Mouse (Mus musculus) intestine, embryonic 15.5 days (tissue): ENCODE measurements around the gene Derl2. TPM values are rescaled to one million over a fixed set of nuclear protein-coding genes. Genes with fewer than 3 reads are reported as not detected.

Experiments
- ATAC-seq: fragments of 200-750 bp; cut with Nextera tagmentation; 2 replicates; pipeline ENCODE4 v1.8.0; 2017; ENCODE audit warnings: moderate TSS enrichment, moderate library complexity
- H3K27ac ChIP-seq: fragments of 300-500 bp; sonication (generic); 2 replicates; pipeline ENCODE4 v1.5.1; 2015; ENCODE audit warnings: mild to moderate bottlenecking, inconsistent platforms
- H3K27me3 ChIP-seq: fragments of 300-500 bp; sonication (generic); replicated peaks from 2 replicates; pipeline ENCODE4 v1.6.1; 2015; ENCODE audit warnings: inconsistent platforms
- H3K36me3 ChIP-seq: fragments of 300-500 bp; sonication (generic); 2 replicates; pipeline ENCODE4 v1.6.1; 2015; ENCODE audit warnings: inconsistent platforms
- H3K4me1 ChIP-seq: fragments of 300-500 bp; sonication (generic); replicated peaks from 2 replicates; pipeline ENCODE4 v1.6.1; 2015; ENCODE audit warnings: inconsistent platforms
- H3K4me2 ChIP-seq: fragments of 300-500 bp; sonication (generic); replicated peaks from 2 replicates; pipeline ENCODE4 v1.6.1; 2015; ENCODE audit warnings: mild to moderate bottlenecking, inconsistent platforms
- H3K4me3 ChIP-seq: fragments of 300-500 bp; sonication (generic); replicated peaks from 2 replicates; pipeline ENCODE4 v1.5.1; 2015; ENCODE audit warnings: inconsistent platforms
- H3K9ac ChIP-seq: fragments of 300-500 bp; sonication (generic); 2 replicates; pipeline ENCODE4 v1.6.1; 2015; ENCODE audit warnings: inconsistent platforms
- H3K9me3 ChIP-seq: fragments of 300-500 bp; sonication (generic); 2 replicates; pipeline ENCODE4 v1.6.1; 2016; ENCODE audit warnings: inconsistent platforms
- WGBS: fragments of 180-500 bp; shearing (Covaris S2); methylation state at CpG from one replicate; pipeline ENCODE4 v1.1.7; 2015; 5-methylcytosine and 5-hydroxymethylcytosine counted together
- polyA plus RNA-seq: library from polyadenylated mRNA; unstranded; fragments of >200 nt; fragmentation: Nextera tagmentation; extraction: Ambion mirVana; gene quantifications from 2 replicates; pipeline ENCODE4 v1.2.1, GENCODE M21; 2015

Gene Derl2
- polyA plus RNA-seq, 1 experiment from 2014 or later: 71.8 TPM

DNA sequence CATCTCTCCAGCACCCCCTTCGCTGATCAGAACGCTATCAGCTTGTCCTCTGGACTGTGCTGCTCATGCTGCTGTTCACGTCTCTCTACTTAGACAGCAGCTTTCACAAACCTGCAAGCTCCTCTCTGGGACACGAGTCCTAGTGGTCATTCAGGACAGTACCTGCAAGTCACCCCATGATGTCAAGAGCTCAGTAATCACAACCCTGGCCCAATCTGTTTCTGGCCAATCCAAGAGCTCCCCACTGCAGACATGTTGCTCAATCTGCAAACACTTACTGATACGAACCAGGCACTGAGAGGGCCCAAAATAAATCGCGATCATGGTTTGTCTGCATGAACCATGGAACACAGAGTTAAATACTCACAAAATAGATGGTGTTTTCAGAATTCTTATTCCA is 6.9 kb downstream of the Derl2 start:
- Histone ChIP-seq H3K27ac (no peak overlapping the region), H3K4me2 (no peak overlapping the region), H3K27me3 (no peaks in the 10 kb centered on the region), H3K9ac (no peak overlapping the region), H3K4me3 (no peak overlapping the region), H3K36me3 (peaks cover 19% of the 10 kb centered on the region), H3K4me1 (0 out of 2 replicates have a peak, but pooled peaks cover 6% of the 10 kb centered on the region), H3K9me3 (no peaks in the 10 kb centered on the region)
- WGBS: 95% methylated on average over 7 of the region's 7 CpGs
- no peak for ATAC-seq

DNA sequence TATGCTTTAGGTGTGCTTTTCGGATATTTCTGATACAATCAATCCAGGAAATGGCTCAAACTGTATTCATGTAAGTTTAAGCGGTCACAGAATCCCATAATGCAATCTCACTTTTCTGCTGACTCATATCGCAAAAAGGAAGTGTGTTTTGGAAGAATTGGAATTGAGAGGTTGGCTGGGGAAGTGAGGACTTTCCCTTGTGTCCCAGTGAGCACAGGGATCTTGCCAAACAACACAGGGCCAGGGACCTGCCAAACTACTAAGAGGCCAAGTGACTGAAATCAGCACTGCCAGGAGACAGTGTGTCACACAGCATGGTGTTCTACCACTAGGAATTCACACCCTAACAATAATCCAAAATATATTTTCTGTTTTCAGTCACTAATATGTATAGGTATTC is 11.3 kb downstream of the Derl2 start:
- no peaks in the 10 kb centered on the region for H3K27me3 ChIP-seq
- H3K4me1 ChIP-seq: peaks cover 3% of the 10 kb centered on the region; the same call in 1 of the 2 replicates
- no peak overlapping the region for H3K4me3 ChIP-seq
- H3K36me3 ChIP-seq: peaks cover 19% of the 10 kb centered on the region
- no peaks in the 10 kb centered on the region for H3K9me3 ChIP-seq
- no peak overlapping the region for H3K27ac ChIP-seq
- H3K9ac ChIP-seq: no peak overlapping the region
- no peak for ATAC-seq
- WGBS: 83% methylated on average over 3 of the region's 3 CpGs
- no peak overlapping the region for H3K4me2 ChIP-seq

DNA sequence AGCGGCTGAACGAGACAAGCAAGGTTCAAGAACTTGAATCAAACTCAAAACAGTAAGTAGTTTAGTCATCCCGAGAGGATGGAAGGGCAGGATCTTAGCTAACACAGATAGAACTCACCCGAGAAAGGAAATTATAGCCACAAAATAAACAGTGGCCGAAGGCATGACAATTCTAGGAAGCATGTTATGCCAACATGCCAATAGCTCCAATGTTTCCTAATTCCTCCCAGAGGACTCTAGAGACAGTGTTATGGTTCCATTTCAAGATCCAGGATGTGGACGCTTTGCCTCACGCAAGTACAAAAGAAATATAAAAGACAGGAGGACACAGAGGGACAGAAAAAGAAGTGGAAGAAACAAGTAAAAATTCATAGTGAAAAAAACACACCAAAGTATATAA is 11.8 kb downstream of the Derl2 start:
- no peak for ATAC-seq
- H3K36me3 ChIP-seq: peaks cover 19% of the 10 kb centered on the region

DNA sequence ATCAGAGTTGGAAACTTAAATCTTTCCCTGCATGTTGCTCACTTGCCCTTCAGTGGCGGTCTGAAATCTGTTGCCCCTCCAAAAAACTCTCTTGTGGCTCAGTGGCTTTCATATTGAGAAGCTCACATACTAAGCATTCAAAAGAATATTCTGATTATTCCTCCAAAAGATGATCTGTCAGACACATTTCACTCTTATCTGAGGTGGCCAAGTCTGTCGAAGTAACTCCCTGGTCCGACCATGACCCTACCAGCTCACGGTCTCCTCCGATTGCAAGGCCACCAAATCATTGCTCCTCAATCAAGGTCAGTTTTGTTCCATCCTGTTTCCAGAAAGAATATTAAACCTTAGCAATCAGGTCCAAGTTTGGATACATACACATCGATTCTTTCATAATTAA is 12.6 kb downstream of the Derl2 start:
- no peak overlapping the region for H3K9ac ChIP-seq
- ATAC-seq: no peak
- H3K27me3 ChIP-seq: no peaks in the 10 kb centered on the region
- H3K9me3 ChIP-seq: no peaks in the 10 kb centered on the region
- H3K4me3 ChIP-seq: no peak overlapping the region
- H3K4me2 ChIP-seq: no peak overlapping the region
- WGBS: 93% methylated on average over 6 of the region's 6 CpGs
- peaks cover 12% of the 10 kb centered on the region for H3K36me3 ChIP-seq
- H3K4me1 ChIP-seq: peaks cover 14% of the 10 kb centered on the region
- no peak overlapping the region for H3K27ac ChIP-seq

More for the DNA sequence above, 11.8 kb downstream of the Derl2 start:
- H3K27me3 ChIP-seq: no peaks in the 10 kb centered on the region
- 85% methylated on average over 7 of the region's 7 CpGs for WGBS
- H3K27ac ChIP-seq: no peak overlapping the region
- peaks cover 8% of the 10 kb centered on the region for H3K4me1 ChIP-seq
- H3K9me3 ChIP-seq: no peaks in the 10 kb centered on the region
- no peak overlapping the region for H3K4me2 ChIP-seq
- no peak overlapping the region for H3K9ac ChIP-seq
- no peak overlapping the region for H3K4me3 ChIP-seq

DNA sequence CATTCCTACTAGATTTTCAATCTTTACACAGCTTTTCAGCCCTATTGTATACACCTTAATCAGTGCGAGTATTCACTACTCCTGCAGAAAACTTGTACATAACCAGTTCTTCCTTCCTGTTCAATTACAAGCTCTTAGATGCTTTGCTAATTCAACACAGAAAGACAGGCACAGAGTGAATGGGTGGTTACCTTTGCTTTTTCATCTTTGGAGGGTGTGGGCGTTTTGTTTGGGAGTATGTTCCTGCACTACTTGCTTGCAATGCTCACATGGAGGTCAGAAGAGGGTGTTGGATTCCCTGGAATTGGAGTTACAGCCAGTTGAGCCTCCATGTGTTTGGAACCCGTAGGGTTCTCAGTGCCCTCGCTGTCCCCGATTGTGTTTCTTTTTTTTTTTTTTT is 14.6 kb downstream of the Derl2 start:
- no peaks in the 10 kb centered on the region for H3K27me3 ChIP-seq
- no peak overlapping the region for H3K9ac ChIP-seq
- H3K4me3 ChIP-seq: no peak overlapping the region
- H3K27ac ChIP-seq: no peak overlapping the region
- peaks cover 14% of the 10 kb centered on the region for H3K4me1 ChIP-seq
- ATAC-seq: no peak
- no peaks in the 10 kb centered on the region for H3K9me3 ChIP-seq
- WGBS: 62% methylated on average over 5 of the region's 5 CpGs
- peak overlapping the region; percentile 50 for H3K4me2 ChIP-seq
- H3K36me3 ChIP-seq: peaks cover 10% of the 10 kb centered on the region

DNA sequence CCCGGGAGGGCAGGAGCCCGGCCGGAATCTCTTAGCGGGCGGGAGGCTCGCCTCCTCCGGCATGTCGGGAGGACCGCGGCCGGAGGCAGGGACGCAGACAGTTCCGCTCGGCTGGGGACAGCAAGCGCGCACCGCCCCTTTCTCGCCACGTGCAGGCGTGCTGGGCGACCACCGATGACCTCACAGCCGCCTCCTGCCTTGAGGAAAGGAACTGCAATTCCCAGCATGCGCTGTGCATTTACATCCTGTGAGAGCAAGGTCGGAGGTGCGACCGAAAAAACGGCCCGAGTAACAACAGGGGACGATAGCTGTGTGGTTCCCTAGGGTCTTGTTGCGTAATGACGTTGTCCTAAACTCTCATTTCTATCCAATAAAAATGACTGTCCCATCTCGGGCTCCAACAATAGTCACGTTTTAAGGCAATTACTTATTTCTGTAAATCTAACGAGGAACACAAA is 15.3 kb downstream of the Derl2 start, which contains the start of gene Dhx33:
TSS of gene Dhx33 (minus strand) at position 122 of the 458 bp plus-strand sequence.
- Histone ChIP-seq H3K4me2 (peak within 1 kb of the TSS; percentile 77), H3K27ac (peak within 1 kb of the TSS; percentile 79), H3K36me3 (peaks cover 9% of the 10 kb centered on the region; the same call in 1 of the 2 replicates), H3K9me3 (no peaks in the 10 kb centered on the region), H3K9ac (peak within 1 kb of the TSS; percentile 77), H3K27me3 (no peaks in the 10 kb centered on the region), H3K4me3 (peak within 1 kb of the TSS; percentile 98), H3K4me1 (peaks cover 14% of the 10 kb centered on the region)
- peak; percentile 98 for ATAC-seq
- under 1% methylated on average over 35 of the region's 35 CpGs for WGBS

DNA sequence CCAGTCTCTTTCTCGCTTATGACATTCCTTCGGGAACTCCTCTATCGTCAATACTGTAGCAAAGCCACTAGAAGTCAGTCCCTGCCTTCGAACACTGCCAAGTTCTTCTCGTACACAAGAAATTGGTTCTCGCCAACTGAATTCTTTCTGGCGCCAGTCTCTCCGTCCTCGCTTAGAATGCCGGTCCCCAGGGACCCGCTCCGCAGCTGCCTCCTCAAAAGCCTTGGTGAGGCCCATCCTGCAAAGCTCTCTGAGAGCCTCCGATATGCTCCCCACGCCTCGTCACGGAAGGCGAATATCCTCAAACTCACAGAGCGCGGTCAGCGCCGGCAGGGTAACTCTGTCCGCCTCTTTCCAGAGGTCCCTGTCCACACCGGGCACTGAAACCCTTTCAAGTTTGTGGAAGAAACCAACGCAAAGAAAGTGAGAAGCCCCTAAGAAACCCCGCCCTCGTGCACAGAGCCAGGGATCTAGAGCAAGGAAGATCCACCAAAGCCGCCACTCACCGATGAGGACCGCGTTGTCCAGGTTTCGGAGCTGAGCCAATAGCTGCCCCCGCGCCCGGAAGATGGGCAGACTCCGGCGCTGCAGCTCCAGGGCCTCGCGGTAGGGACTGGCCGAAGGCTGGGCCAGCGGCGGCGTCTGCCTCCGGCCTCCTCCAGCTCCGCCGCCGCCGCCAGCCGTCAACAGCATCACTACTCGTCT is 15.9 kb downstream of the Derl2 start:
- H3K27me3 ChIP-seq: no peaks in the 10 kb centered on the region
- H3K4me1 ChIP-seq: peaks cover 14% of the 10 kb centered on the region
- under 1% methylated on average over 49 of the region's 49 CpGs for WGBS
- peak overlapping the region; percentile 77 for H3K9ac ChIP-seq
- peak overlapping the region; percentile 98 for H3K4me3 ChIP-seq
- peaks cover 8% of the 10 kb centered on the region; the same call in 1 of the 2 replicates for H3K36me3 ChIP-seq
- peak overlapping the region; percentile 77 for H3K4me2 ChIP-seq
- peak overlapping the region; percentile 79 for H3K27ac ChIP-seq
- H3K9me3 ChIP-seq: no peaks in the 10 kb centered on the region
- ATAC-seq: peak; percentile 92

DNA sequence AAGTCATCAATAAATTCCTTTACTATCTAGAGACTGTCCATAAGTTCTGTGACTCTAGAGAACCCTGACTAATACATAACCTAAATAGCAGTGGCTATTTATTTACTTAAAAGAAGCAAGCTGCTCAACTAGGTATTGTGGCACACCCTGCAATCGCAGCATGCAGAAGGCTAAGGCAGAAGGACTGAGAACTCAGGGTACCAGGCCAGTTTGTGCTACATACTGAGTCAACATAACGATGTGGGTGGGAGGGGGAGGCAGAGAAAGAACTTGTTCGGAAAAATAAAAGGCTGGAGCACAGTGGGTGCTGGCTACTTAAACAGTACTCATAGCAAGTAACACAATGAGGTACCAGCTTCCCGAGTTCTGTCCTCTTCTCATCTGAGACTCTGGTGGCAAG is 18.5 kb downstream of the Derl2 start:
- H3K4me2 ChIP-seq: no peak overlapping the region
- no peaks in the 10 kb centered on the region for H3K27me3 ChIP-seq
- peaks cover 11% of the 10 kb centered on the region; the same call in 1 of the 2 replicates for H3K36me3 ChIP-seq
- H3K9me3 ChIP-seq: no peaks in the 10 kb centered on the region
- H3K9ac ChIP-seq: no peak overlapping the region
- 88% methylated on average over 4 of the region's 4 CpGs for WGBS
- ATAC-seq: no peak
- no peak overlapping the region for H3K4me3 ChIP-seq
- no peak overlapping the region for H3K27ac ChIP-seq
- H3K4me1 ChIP-seq: peaks cover 14% of the 10 kb centered on the region

DNA sequence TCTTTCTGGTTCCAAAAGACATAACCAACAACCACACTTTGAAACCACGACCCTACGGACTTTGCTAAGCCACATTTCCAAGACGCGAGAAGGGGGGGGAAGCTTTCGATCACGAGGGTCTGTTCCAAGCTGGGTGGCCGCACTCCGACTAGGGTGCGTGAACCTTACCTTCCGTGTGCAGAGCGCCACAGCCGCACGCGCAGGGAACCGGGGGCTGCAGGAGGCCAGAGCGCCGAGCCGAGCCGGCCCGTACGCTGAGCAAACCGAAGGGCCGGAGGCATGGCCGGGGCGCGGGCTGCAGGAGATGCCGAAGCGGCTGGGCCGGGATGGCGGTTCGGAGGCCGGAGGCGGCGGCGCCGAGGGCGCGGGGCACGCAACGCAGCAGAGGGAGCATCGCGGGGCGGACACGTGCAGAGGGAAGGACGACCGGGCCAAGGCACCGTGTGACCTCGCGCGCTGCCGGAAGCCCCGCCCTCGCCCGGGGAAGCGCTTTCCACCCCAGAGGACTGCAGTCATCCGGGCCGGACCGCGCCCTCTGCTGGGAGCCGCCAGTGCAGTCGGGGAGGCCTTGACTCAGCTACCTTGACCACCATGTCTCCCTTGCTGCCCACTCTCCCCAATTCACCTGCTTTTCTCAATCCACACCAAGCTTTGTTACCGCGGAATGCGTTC is 36.9 kb downstream of the Derl2 start, which contains the start of gene C1qbp:
TSS of gene C1qbp (minus strand) at position 470 of the 672 bp plus-strand sequence.
- Histone ChIP-seq H3K4me1 (peaks cover 14% of the 10 kb centered on the region), H3K9ac (peak within 1 kb of the TSS; percentile 99), H3K27ac (peak within 1 kb of the TSS; percentile 71), H3K4me3 (peak within 1 kb of the TSS; percentile 100), H3K4me2 (peak within 1 kb of the TSS; percentile 56), H3K36me3 (peaks cover 50% of the 10 kb centered on the region), H3K27me3 (no peaks in the 10 kb centered on the region), H3K9me3 (no peaks in the 10 kb centered on the region)
- WGBS: under 1% methylated on average over 64 of the region's 64 CpGs
- ATAC-seq: peak; percentile 96

DNA sequence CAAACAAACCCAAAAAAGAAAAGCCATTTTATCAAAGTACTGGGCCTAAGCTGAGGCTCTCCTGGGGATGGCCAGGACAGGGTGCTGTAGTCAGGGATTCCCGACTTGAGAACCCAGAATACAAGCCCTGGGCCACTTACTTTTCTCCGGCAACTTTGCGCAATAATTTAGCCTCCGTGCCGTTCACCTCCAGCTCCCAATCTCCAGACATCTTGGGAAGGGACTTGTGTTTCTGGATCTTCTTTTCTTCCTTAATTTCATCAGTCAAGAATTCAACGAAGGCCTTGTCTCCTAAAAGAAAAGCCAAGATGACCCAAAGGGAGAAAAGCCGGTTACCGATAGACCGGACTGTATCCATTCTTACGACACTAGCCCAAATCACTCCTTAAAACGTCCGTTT is 37.6 kb downstream of the Derl2 start:
- WGBS: 9% methylated on average over 12 of the region's 12 CpGs
- peaks cover 52% of the 10 kb centered on the region for H3K36me3 ChIP-seq
- H3K9ac ChIP-seq: peak overlapping the region; percentile 99
- H3K27me3 ChIP-seq: no peaks in the 10 kb centered on the region
- ATAC-seq: no peak
- H3K27ac ChIP-seq: no peak overlapping the region
- H3K4me3 ChIP-seq: peak overlapping the region; percentile 100
- H3K4me1 ChIP-seq: peaks cover 14% of the 10 kb centered on the region
- H3K9me3 ChIP-seq: no peaks in the 10 kb centered on the region
- H3K4me2 ChIP-seq: peak overlapping the region; percentile 56

DNA sequence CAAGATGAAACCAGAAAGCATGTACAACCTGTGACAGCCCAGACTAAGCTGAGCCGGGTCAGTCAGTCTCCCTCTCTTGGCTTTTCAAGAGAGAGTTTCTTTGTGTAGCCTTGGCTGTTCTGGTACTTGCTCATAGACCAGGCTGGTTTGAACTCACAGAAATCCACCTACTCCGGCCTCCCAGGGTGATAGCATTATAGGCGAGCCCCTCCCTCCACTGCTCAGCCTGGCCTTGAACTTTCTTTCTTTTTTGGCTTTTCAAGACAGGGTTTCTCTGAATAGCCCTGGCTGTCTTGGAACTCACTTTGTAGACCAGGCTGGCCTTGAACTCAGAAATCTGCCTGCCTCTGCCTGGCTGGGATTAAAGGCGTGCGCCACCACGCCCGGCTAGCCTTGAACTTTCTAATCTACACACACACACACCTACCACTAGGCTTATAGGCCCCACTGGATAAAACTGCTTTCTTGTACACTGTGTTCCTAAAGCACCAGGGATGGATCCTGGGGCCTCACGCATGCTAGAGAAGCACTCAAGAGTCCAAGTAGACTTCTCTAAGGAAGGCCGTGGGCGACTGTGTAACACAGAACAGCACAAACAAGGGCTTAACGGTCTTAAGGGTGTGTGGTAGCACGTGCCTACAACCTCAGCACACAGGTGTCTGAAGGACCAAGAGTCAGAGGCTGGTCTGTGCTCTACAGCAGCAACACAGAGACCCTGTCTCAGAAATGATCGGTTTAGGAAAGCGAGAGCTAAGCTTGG is 38.7 kb downstream of the Derl2 start:
- 91% methylated on average over 14 of the region's 14 CpGs for WGBS
- Histone ChIP-seq H3K4me2 (0 out of 2 replicates have a peak overlapping the region, but pooled peaks have one; percentile 56), H3K4me3 (peak overlapping the region; percentile 11; the same call in 1 of the 2 replicates), H3K9me3 (no peaks in the 10 kb centered on the region), H3K4me1 (peaks cover 14% of the 10 kb centered on the region), H3K27me3 (no peaks in the 10 kb centered on the region), H3K9ac (0 out of 2 replicates have a peak overlapping the region, but pooled peaks have one; percentile 13), H3K36me3 (peaks cover 52% of the 10 kb centered on the region), H3K27ac (no peak overlapping the region)
- no peak for ATAC-seq

DNA sequence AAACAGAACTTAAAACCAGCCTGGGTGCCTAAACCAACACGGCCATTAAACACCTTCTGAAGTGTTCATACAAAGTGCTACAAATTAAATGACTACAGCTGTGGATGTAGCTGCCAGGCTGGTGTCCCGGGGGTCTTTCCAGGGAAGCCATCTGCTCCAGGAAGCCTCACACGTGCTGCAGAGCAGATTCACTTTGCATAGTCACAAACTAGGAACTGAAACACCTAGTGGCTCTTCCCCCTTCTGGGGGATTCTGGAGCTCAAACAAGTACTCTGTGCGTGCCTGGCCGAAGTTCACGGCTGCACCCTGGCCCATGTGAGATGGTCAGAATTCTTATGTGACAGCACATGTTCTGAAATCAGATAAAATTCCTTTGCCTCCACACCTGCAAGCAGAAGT is 39.4 kb downstream of the Derl2 start:
- Histone ChIP-seq H3K9ac (no peak overlapping the region), H3K27me3 (no peaks in the 10 kb centered on the region), H3K4me3 (no peak overlapping the region), H3K9me3 (no peaks in the 10 kb centered on the region), H3K4me1 (peaks cover 14% of the 10 kb centered on the region), H3K27ac (no peak overlapping the region), H3K4me2 (no peak overlapping the region), H3K36me3 (peaks cover 49% of the 10 kb centered on the region)
- whole genome bisulfite sequencing: 83% methylated on average over 6 of the region's 6 CpGs
- no peak for ATAC-seq
